Mouse (Mus musculus): ENCODE data around the gene Dgcr6.

DNA sequence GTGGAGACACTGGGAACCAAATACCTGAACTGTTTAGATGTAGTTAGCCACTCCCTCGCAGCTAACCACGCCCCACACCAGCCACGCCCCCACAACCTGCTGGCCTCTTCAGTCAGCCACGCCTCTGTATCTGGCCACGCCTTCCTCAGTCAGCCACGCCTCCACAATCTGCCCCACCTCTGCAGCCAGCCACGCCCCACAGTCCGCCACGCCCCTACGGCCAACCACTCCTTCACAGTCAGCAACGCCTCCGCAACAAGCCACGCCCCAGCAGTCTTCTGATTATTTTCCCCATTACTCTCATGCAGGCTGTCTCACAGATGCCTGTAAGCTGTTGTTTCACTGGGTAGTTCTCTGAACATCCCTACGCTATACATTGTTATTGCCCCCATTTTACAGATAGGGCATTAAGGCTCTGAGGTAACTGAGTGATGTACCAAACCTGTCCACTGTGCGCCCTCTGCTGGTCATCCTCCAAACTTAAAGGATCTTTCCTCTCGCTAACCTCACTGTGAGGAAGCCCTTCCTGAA is 16.2 kb upstream of the Dgcr6 start:
- TF ChIP-seq CTCF (IDR thresholded peaks at IDR 0.05; ENCODE audit: control insufficient read depth, insufficient read depth, insufficient replicate concordance, low read depth, low read length) (0 out of 2 replicates have a peak, but pooled peaks have one; percentile 18), POLR2A (IDR thresholded peaks at IDR 0.05; ENCODE audit: control insufficient read depth, low read depth, low read length) (peak; percentile 27; the same call in 1 of the 2 replicates)

Measured in testis, adult 2 months (tissue).